Mouse (Mus musculus): ENCODE results near the gene Grm7. TPM values are rescaled to one million over a fixed set of nuclear protein-coding genes. Genes with fewer than 3 reads are reported as not detected.

Grm7 gene
- polyA plus RNA-seq, 1 experiment, result 32.7 TPM

DNA sequence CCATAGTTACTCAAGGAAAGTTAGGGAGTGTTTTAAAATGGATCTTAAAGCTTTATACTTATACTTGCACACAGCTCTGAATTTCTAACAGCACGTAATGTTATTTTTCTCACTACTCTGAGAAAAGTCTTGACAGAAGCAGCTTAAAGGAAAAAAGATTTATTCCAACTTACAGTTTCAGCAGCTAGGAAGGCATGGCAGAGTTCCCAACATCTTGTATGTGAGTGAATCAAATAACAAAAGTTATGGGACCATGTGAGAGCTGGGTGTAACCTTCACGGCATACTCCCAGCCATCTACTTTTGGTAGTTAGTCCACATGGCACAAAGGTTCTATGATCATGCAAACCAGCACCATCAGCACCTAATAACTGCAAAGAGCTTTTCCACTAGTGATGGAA, 172.9 kb downstream of the Grm7 start:
- peak; percentile 20 to 49 for DNase-seq (ENCODE audit: extremely low spot score in 1 of 2, low spot score in 1 of 2)

GRCm38 (mm10) chr6:110868311-110868710, 222.9 kb downstream of the Grm7 start:
- DNase-seq (ENCODE audit: extremely low spot score in 1 of 2, low spot score in 1 of 2), result no peak

DNA sequence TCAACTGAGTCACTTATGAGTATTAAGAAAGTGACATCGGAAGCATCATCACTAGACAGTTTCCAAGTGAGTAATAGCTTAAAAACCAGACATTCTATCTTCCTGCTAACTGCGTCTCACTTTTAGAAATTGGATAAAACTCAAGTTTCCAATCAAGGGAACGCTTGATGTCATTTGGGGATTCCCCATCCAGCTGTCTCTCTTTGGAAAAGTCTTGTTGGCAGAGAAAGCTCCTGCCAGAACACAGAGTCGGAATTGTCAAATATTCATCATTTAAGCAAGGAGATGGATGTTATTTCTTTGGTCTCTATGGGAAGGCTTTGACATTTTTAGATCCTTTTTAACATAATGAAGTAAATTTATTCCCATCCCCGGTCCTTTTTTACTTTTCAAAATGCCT, 336.6 kb downstream of the Grm7 start:
- peak; percentile 14 to 60 for DNase-seq (ENCODE audit: extremely low spot score in 1 of 2, low spot score in 1 of 2)

- DNase-seq (ENCODE audit: extremely low spot score in 1 of 2, low spot score in 1 of 2), result no peak
Measured at GRCm38 (mm10) chr6:111039099-111039498, 393.7 kb downstream of the Grm7 start.

DNA sequence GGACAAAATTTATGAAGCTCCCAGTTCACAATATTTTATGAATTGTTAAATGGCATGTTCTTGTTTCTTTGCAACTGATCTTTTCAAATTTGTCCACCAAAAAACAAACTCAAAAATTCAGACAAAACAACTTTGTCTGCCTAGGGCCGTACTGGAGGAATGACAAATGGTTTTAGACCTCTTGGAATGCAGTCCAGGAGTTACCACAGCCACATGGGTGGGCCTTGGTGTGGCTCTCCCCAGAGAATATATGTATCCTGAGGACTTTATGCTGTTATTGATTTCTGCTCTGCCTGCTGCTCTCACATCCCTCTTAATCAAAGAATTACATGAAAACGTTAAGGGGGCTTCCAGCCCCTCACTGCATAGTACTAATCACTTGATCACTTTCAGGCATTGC, 400.5 kb downstream of the Grm7 start:
- no peak for DNase-seq (ENCODE audit: extremely low spot score in 1 of 2, low spot score in 1 of 2)

- no peak for DNase-seq (ENCODE audit: extremely low spot score in 1 of 2, low spot score in 1 of 2)
Measured at GRCm38 (mm10) chr6:111049247-111049646, 403.9 kb downstream of the Grm7 start.

GRCm38 (mm10) chr6:111054001-111054975, 408.9 kb downstream of the Grm7 start:
- DNase-seq (ENCODE audit: extremely low spot score in 1 of 2, low spot score in 1 of 2), result peak; percentile 55 to 61

DNA sequence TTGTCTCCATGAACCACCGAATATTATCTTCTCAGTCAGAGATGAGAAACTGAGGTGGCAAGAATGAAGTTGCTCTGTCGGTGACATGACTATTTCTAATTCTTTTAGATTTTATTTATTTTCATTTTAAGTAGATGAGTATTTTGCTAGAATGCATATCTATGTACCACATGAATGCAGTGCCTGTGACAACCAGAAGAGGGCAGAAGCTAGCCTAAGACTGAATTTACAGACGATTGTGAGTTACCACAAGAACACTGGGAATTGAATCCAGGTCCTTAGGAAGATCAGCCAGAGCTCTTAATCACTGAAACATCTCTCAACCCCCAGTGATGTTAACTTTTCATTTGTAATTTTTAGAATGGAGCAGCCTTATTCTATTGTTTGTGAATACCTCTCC, 412.4 kb downstream of the Grm7 start:
- no peak for DNase-seq (ENCODE audit: extremely low spot score in 1 of 2, low spot score in 1 of 2)

- DNase-seq (ENCODE audit: extremely low spot score in 1 of 2, low spot score in 1 of 2), result no peak
Measured at GRCm38 (mm10) chr6:111060004-111060403, 414.6 kb downstream of the Grm7 start.

DNA sequence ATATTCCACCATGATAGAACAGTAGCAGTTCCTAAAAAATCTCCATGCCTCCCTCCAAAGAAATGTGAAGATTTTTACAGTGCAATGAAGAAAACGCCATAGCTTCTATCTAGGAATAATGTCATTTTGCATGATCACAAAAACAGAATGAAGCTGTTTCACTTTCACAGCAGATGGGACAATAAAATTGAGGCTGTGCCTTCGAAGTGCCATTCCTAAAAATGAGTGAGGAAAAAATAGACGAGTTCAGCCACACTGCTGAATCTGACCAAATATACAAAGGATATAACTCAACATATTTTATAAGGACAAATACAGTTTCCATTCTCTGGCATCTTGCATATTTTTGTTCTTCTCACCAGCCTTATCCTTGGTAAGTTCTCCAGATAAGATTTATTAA, 439.2 kb downstream of the Grm7 start:
- DNase-seq (ENCODE audit: extremely low spot score in 1 of 2, low spot score in 1 of 2), result peak in 1 of 2 experiments; percentile 32

GRCm38 (mm10) chr6:111094818-111095217, 449.4 kb downstream of the Grm7 start:
- DNase-seq (ENCODE audit: extremely low spot score in 1 of 2, low spot score in 1 of 2), result no peak

DNA sequence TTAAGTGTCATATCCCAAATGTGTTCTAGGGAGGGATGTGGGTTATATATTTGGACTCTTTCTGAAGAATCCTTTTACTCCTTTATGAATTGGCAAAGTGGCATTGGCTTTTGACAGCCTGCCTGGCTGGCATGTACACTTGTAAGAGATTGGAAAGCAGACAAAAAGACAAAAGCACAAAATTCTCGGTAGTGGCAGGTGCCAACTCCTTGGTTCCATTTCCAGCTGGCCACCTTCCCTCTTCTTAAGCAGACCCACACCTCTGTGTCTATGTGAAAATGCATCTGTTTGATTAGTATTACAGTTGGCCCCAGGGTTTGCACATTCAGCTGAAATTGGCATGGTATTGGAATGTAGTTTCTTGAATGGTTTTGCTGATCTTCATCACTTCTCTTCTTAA, 460.1 kb downstream of the Grm7 start:
- no peak for DNase-seq (ENCODE audit: extremely low spot score in 1 of 2, low spot score in 1 of 2)

- no peak for DNase-seq (ENCODE audit: extremely low spot score in 1 of 2, low spot score in 1 of 2)
Measured at GRCm38 (mm10) chr6:111161037-111161436, 515.7 kb downstream of the Grm7 start.

DNA sequence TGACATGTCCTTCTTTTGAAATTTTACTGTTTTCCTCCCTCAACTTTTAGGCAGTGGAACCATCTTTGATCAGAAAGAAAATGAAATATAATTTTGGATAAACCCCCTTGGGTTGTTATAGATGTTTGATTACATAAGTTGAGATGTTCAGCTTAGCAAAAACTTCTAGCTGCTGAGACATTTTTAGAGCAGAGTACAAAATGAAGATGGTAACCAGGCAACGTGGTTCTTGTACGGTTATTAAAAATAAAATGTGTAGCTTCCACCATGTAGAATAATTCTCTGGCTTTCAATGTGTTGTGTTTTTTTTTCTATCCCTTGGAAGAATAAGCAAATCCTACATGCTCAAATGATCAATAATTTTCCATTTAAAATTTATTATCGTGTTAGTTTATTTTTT, 550.0 kb downstream of the Grm7 start:
- peak in 1 of 2 experiments; percentile 58 for DNase-seq (ENCODE audit: extremely low spot score in 1 of 2, low spot score in 1 of 2)

- no peak for DNase-seq (ENCODE audit: extremely low spot score in 1 of 2, low spot score in 1 of 2)
Measured at GRCm38 (mm10) chr6:111221083-111221729, 575.8 kb downstream of the Grm7 start.

- no peak for DNase-seq (ENCODE audit: extremely low spot score in 1 of 2, low spot score in 1 of 2)
Measured at GRCm38 (mm10) chr6:111255215-111255614, 609.8 kb downstream of the Grm7 start.

- no peak for DNase-seq (ENCODE audit: extremely low spot score in 1 of 2, low spot score in 1 of 2)
Measured at GRCm38 (mm10) chr6:111256939-111257338, 611.6 kb downstream of the Grm7 start.

- no peak for DNase-seq (ENCODE audit: extremely low spot score in 1 of 2, low spot score in 1 of 2)
Measured at GRCm38 (mm10) chr6:111258256-111258655, 612.9 kb downstream of the Grm7 start.

DNA sequence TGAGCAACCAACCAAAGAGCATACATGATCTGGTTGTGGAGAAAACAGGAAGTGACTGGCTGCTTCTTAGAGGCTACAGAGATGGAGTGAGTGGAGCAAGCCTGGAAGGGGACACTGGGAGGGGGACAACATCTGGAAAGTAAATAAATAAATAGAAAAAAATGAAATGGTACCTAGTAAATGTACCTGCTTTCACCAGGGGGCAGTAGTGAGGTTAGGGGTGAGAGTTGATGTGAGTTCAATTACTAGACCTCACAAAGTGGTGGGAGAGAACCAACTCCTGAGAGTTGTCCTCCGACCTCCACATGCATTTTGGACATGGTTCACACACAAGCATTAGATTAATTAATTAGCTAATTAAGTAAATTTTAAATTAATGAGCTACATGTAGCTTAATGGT, 615.8 kb downstream of the Grm7 start:
- DNase-seq (ENCODE audit: extremely low spot score in 1 of 2, low spot score in 1 of 2), result no peak

DNA sequence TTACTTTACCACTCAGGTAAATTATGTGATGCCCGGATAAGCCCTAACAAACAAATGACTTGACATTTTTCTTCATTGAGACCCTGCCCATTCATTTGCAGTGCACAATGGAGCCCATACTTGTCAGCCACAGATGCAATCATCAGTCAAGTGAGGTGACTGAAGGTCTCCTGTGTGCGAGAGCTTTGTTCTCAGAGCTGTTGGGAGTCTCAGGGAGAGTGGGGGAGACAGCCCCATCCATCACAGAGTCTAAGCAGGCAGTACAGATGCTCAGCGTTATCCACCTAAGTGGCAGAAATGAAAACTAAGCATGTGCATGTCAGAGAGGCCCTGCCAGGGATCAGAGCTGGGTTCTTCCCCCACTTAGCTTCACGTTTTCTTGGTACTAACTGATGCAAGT, 631.3 kb downstream of the Grm7 start:
- no peak for DNase-seq (ENCODE audit: extremely low spot score in 1 of 2, low spot score in 1 of 2)

GRCm38 (mm10) chr6:111278516-111278915, 633.1 kb downstream of the Grm7 start:
- DNase-seq (ENCODE audit: extremely low spot score in 1 of 2, low spot score in 1 of 2), result no peak

DNA sequence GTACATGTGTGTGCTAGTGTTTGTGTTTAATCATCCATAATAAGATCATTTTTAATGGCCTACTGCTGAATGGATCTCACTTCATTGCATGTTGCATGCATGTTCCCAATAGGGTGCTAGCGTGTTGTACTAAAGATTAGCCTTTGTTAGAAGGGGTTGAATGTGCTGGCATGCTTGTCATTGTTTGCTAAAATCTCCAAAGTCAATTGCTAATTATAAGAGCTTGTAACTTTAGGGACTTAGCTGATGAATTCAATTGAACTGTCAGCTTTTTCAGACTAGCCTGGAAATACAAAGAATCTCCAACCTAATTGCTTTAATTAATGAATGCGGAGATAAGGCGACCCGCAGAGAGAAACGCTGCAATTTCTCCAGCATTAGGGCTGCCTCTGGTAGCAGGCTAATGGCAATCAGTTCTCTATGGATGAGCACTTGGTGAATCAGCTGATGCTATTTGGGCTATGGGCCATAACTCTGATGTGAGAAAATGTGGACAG, 648.2 kb downstream of the Grm7 start:
- DNase-seq (ENCODE audit: extremely low spot score in 1 of 2, low spot score in 1 of 2), result no peak
